Mouse (Mus musculus) heart, embryonic 16.5 days (tissue): ENCODE measurements at regions not wholly inside any gene's neighbourhood (a gene's known extent, or its start where the extent isn't known, plus 50 kb on each side); places are given as distances from the start of the nearest gene placed in this dataset.

ENCODE experiments used
- ATAC-seq: fragments of 200-750 bp; cut with Nextera tagmentation; replicated peaks from 2 replicates; pipeline ENCODE4 v1.8.0; 2017; ENCODE audit warnings: moderate number of reproducible peaks; ENCODE audit not compliant: insufficient read depth, low FRiP score; ENCODE audit errors: extremely low read depth
- H3K27ac ChIP-seq: fragments of 300-500 bp; sonication (generic); 2 replicates; pipeline ENCODE4 v1.5.1; 2014; ENCODE audit warnings: mild to moderate bottlenecking, low read length, control low read depth, moderate library complexity
- H3K27me3 ChIP-seq: fragments of 300-500 bp; sonication (generic); 2 replicates; pipeline ENCODE4 v1.6.1; 2014; ENCODE audit warnings: low read length, mixed read lengths; ENCODE audit not compliant: control insufficient read depth, insufficient read depth
- H3K36me3 ChIP-seq: fragments of 300-500 bp; sonication (generic); 2 replicates; pipeline ENCODE4 v1.6.1; 2014; ENCODE audit not compliant: control insufficient read depth, insufficient read depth
- H3K4me1 ChIP-seq: fragments of 300-500 bp; sonication (generic); 2 replicates; pipeline ENCODE4 v1.6.1; 2014; ENCODE audit warnings: low read length, mixed read lengths; ENCODE audit not compliant: control insufficient read depth, insufficient read depth
- H3K4me2 ChIP-seq: fragments of 300-500 bp; sonication (generic); 2 replicates; pipeline ENCODE4 v1.6.1; 2014; ENCODE audit warnings: low read depth, mild to moderate bottlenecking, control low read depth, low read length
- H3K4me3 ChIP-seq: fragments of 300-500 bp; sonication (generic); 2 replicates; pipeline ENCODE4 v1.5.1; 2014; ENCODE audit warnings: mild to moderate bottlenecking, control low read depth, low read length
- H3K9ac ChIP-seq: fragments of 300-500 bp; sonication (generic); 2 replicates; pipeline ENCODE4 v1.6.1; 2014; ENCODE audit warnings: low read length, control low read depth
- H3K9me3 ChIP-seq: fragments of 300-500 bp; sonication (generic); replicated peaks from 2 replicates; pipeline ENCODE4 v1.6.1; 2016; ENCODE audit warnings: low read length; ENCODE audit not compliant: control insufficient read depth
- WGBS: fragments of 180-500 bp; shearing (Covaris S2); extraction: QIAGEN DNeasy Blood & Tissue Kit; methylation state at CpG from one replicate; pipeline ENCODE4 v1.1.7; 2014; 5-methylcytosine and 5-hydroxymethylcytosine counted together

- peak overlapping the region; percentile 41 for H3K4me2 ChIP-seq
- H3K36me3 ChIP-seq, result no peaks in the 10 kb centered on the region
- 0 out of 2 replicates have a peak overlapping the region, but pooled peaks have one; percentile 12 for H3K4me3 ChIP-seq
- no peak overlapping the region for H3K27ac ChIP-seq
- 0 out of 2 replicates have a peak, but pooled peaks cover 3% of the 10 kb centered on the region for H3K27me3 ChIP-seq
- H3K9ac ChIP-seq, result no peak overlapping the region
- H3K9me3 ChIP-seq, result no peaks in the 10 kb centered on the region
- H3K4me1 ChIP-seq, result no peaks in the 10 kb centered on the region
- WGBS, result 30% methylated on average over 17 of the region's 17 CpGs
- ATAC-seq, result no peak
Measured at GRCm38 (mm10) chr13:107246956-107247751, 225.2 kb upstream of the Kif2a start.

GRCm38 (mm10) chr13:107244173-107244572 is 222.2 kb upstream of the Kif2a start:
- H3K27me3 ChIP-seq, result 0 out of 2 replicates have a peak, but pooled peaks cover 3% of the 10 kb centered on the region
- no peak overlapping the region for H3K9ac ChIP-seq
- no peaks in the 10 kb centered on the region for H3K36me3 ChIP-seq
- no peak overlapping the region for H3K27ac ChIP-seq
- ATAC-seq, result no peak
- WGBS, result 47% methylated on average over 3 of the region's 3 CpGs
- H3K9me3 ChIP-seq, result no peaks in the 10 kb centered on the region
- no peak overlapping the region for H3K4me3 ChIP-seq
- no peak overlapping the region for H3K4me2 ChIP-seq
- H3K4me1 ChIP-seq, result no peaks in the 10 kb centered on the region

- H3K4me2 ChIP-seq, result no peak overlapping the region
- H3K9me3 ChIP-seq, result no peaks in the 10 kb centered on the region
- H3K9ac ChIP-seq, result no peak overlapping the region
- no peak overlapping the region for H3K4me3 ChIP-seq
- H3K36me3 ChIP-seq, result no peaks in the 10 kb centered on the region
- WGBS, result 36% methylated on average over 4 of the region's 4 CpGs
- no peak overlapping the region for H3K27ac ChIP-seq
- H3K4me1 ChIP-seq, result no peaks in the 10 kb centered on the region
- no peak for ATAC-seq
- H3K27me3 ChIP-seq, result no peaks in the 10 kb centered on the region
Measured at GRCm38 (mm10) chr13:107239035-107239387, 217.1 kb upstream of the Kif2a start.

- ATAC-seq, result no peak
- no peak overlapping the region for H3K27ac ChIP-seq
- H3K27me3 ChIP-seq, result no peaks in the 10 kb centered on the region
- WGBS, result 45% methylated on average over 9 of the region's 9 CpGs
- H3K4me1 ChIP-seq, result no peaks in the 10 kb centered on the region
- H3K4me3 ChIP-seq, result no peak overlapping the region
- H3K4me2 ChIP-seq, result no peak overlapping the region
- no peaks in the 10 kb centered on the region for H3K9me3 ChIP-seq
- no peak overlapping the region for H3K9ac ChIP-seq
- no peaks in the 10 kb centered on the region for H3K36me3 ChIP-seq
Measured at GRCm38 (mm10) chr13:107238364-107239034, 216.6 kb upstream of the Kif2a start.

- Histone ChIP-seq H3K9me3 (no peaks in the 10 kb centered on the region), H3K27ac (no peak overlapping the region), H3K36me3 (no peaks in the 10 kb centered on the region), H3K4me1 (no peaks in the 10 kb centered on the region), H3K4me3 (no peak overlapping the region), H3K9ac (no peak overlapping the region), H3K27me3 (no peaks in the 10 kb centered on the region), H3K4me2 (no peak overlapping the region)
- ATAC-seq, result no peak
- 42% methylated on average over 5 of the region's 5 CpGs for WGBS
Measured at GRCm38 (mm10) chr13:107219456-107219855, 197.5 kb upstream of the Kif2a start.

- H3K4me2 ChIP-seq, result no peak overlapping the region
- no peaks in the 10 kb centered on the region for H3K4me1 ChIP-seq
- no peaks in the 10 kb centered on the region for H3K36me3 ChIP-seq
- no peak overlapping the region for H3K4me3 ChIP-seq
- no peak for ATAC-seq
- no peak overlapping the region for H3K27ac ChIP-seq
- no peaks in the 10 kb centered on the region for H3K27me3 ChIP-seq
- no peaks in the 10 kb centered on the region for H3K9me3 ChIP-seq
- 81% methylated on average over 8 of the region's 8 CpGs for WGBS
- H3K9ac ChIP-seq, result no peak overlapping the region
Measured at GRCm38 (mm10) chr13:107218351-107218750, 196.4 kb upstream of the Kif2a start.

- Histone ChIP-seq H3K9ac (no peak overlapping the region), H3K27ac (no peak overlapping the region), H3K9me3 (no peaks in the 10 kb centered on the region), H3K27me3 (no peaks in the 10 kb centered on the region), H3K36me3 (no peaks in the 10 kb centered on the region), H3K4me2 (no peak overlapping the region), H3K4me1 (no peaks in the 10 kb centered on the region), H3K4me3 (no peak overlapping the region)
- WGBS, result 57% methylated on average over 6 of the region's 6 CpGs
- no peak for ATAC-seq
Measured at GRCm38 (mm10) chr13:107217825-107218224, 195.9 kb upstream of the Kif2a start.

- no peak overlapping the region for H3K4me3 ChIP-seq
- ATAC-seq, result no peak
- H3K9ac ChIP-seq, result no peak overlapping the region
- no peak overlapping the region for H3K27ac ChIP-seq
- 72% methylated on average over 2 of the region's 2 CpGs for WGBS
- H3K4me1 ChIP-seq, result no peaks in the 10 kb centered on the region
- H3K27me3 ChIP-seq, result no peaks in the 10 kb centered on the region
- H3K9me3 ChIP-seq, result no peaks in the 10 kb centered on the region
- H3K4me2 ChIP-seq, result no peak overlapping the region
- no peaks in the 10 kb centered on the region for H3K36me3 ChIP-seq
Measured at GRCm38 (mm10) chr13:107213281-107213680, 191.4 kb upstream of the Kif2a start.

- Histone ChIP-seq H3K4me2 (no peak overlapping the region), H3K27me3 (no peaks in the 10 kb centered on the region), H3K4me1 (no peaks in the 10 kb centered on the region), H3K9me3 (no peaks in the 10 kb centered on the region), H3K9ac (no peak overlapping the region), H3K36me3 (no peaks in the 10 kb centered on the region), H3K27ac (no peak overlapping the region), H3K4me3 (no peak overlapping the region)
- WGBS, result 65% methylated on average over 6 of the region's 6 CpGs
- no peak for ATAC-seq
Measured at GRCm38 (mm10) chr13:107210676-107211075, 188.8 kb upstream of the Kif2a start.
